Mouse (Mus musculus) forebrain, embryonic 11.5 days (tissue): ENCODE measurements around the gene Caps2. TPM values are rescaled to one million over a fixed set of nuclear protein-coding genes. Genes with fewer than 3 reads are reported as not detected.

Source experiments
- polyA plus RNA-seq: library from polyadenylated mRNA; unstranded; fragments of >200 nt; fragmentation: Nextera tagmentation; extraction: Ambion mirVana; gene quantifications from 2 replicates; pipeline ENCODE4 v1.2.1, GENCODE M21; 2014

Gene Caps2
- polyA plus RNA-seq, 1 experiment from 2014 or later: 0.13 TPM

Other genes with a start within 250 kb of the Caps2 start
- 63.3 and 70.7 TPM in 2 replicates for gene Krr1, start 191.0 kb upstream of the Caps2 start, polyA plus RNA-seq
- gene Glipr1, start 161.0 kb upstream of the Caps2 start, polyA plus RNA-seq: 0.31 and 1.6 TPM in 2 replicates
- gene Glipr1l1, start 103.4 kb upstream of the Caps2 start, polyA plus RNA-seq: not detected in 2 replicates
- gene Glipr1l2, start 80.3 kb upstream of the Caps2 start, polyA plus RNA-seq: not detected in 2 replicates
- gene Glipr1l3, start 3.3 kb upstream of the Caps2 start, polyA plus RNA-seq: not detected in 2 replicates
- gene Kcnc2, start 107.5 kb downstream of the Caps2 start, polyA plus RNA-seq: 1.2 and 1.6 TPM in 2 replicates